Comparison of ENCODE assay signal across 8 mouse cellular contexts in the genomic region with DNA sequence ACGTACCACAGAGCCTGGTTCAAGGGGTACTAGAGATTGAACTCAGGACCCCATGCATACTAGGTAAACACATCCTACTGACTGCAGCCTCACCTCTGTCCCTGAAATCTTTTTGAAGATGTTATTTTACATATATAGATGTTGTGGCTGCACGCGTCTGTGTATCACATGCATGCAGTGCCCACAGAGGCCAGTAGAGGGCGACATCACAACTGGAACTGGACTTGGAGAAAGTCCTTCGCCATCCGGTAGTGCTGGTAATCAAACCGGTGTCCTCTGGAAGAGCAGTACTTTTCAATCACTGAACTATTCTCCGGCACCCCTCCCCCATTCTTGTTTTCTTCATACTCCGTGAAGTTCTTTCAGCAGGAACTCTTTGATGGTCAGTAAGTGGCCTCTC. TPM values are rescaled to one million over a fixed set of nuclear protein-coding genes. Genes with fewer than 3 reads are reported as not detected.
A peak's percentile ranks its signal among the peaks of the same experiment; 100 is the strongest.
DNase-seq lines count a peak whose midpoint lies in the region; ATAC-seq and TF ChIP-seq lines count a peak whose summit lies in the region.

No protein-coding gene starts in this region.

- 38% methylated on average over 9 of the region's 9 CpGs for WGBS in intestine, embryonic 14.5 days
- WGBS in intestine, embryonic 15.5 days: 34% methylated on average over 9 of the region's 9 CpGs
- WGBS in liver, embryonic 13.5 days (ENCODE audit: insufficient replicate concordance): 40% methylated on average over 9 of the region's 9 CpGs
- WGBS in spleen, adult 2 months: 75% methylated on average over 9 of the region's 9 CpGs

- no peaks in the 10 kb centered on the region for H3K27me3 ChIP-seq in intestine, embryonic 14.5 days (replicated peaks; ENCODE audit: control insufficient read depth, insufficient read depth, low read length)
- no peaks in the 10 kb centered on the region for H3K27me3 ChIP-seq in intestine, embryonic 15.5 days (replicated peaks)
- peaks cover 11% of the 10 kb centered on the region for H3K27me3 ChIP-seq in C2C12 (ENCODE audit: control insufficient read depth, insufficient read depth, insufficient read length)
- H3K27me3 ChIP-seq in liver, embryonic 13.5 days: peaks cover 13% of the 10 kb centered on the region; the same call in 1 of the 2 replicates
- no peaks in the 10 kb centered on the region for H3K27me3 ChIP-seq in spleen, adult 2 months (ENCODE audit: control insufficient read depth, insufficient read depth, low read length)

- no peaks in the 10 kb centered on the region for H3K4me1 ChIP-seq in intestine, embryonic 14.5 days (replicated peaks; ENCODE audit: control insufficient read depth, insufficient read depth, low read length)
- H3K4me1 ChIP-seq in intestine, embryonic 15.5 days (replicated peaks): no peaks in the 10 kb centered on the region
- peaks cover 12% of the 10 kb centered on the region; the same call in 1 of the 2 replicates for H3K4me1 ChIP-seq in liver, embryonic 13.5 days (replicated peaks)
- H3K4me1 ChIP-seq in spleen, adult 2 months (ENCODE audit: control insufficient read depth, insufficient read depth, insufficient read length): no peaks in the 10 kb centered on the region; the same call in 1 of the 2 replicates

- no peak overlapping the region for H3K9ac ChIP-seq in intestine, embryonic 14.5 days (ENCODE audit: low read length)
- no peak overlapping the region for H3K9ac ChIP-seq in intestine, embryonic 15.5 days
- no peak overlapping the region for H3K9ac ChIP-seq in liver, embryonic 13.5 days

- no peak for TF ChIP-seq POLR2A in spleen, adult 2 months (IDR thresholded peaks at IDR 0.05; ENCODE audit: low read depth, low read length)

- no peaks in the 10 kb centered on the region for H3K9me3 ChIP-seq in intestine, embryonic 14.5 days (ENCODE audit: control insufficient read depth, low read length)
- H3K9me3 ChIP-seq in intestine, embryonic 15.5 days: no peaks in the 10 kb centered on the region
- H3K9me3 ChIP-seq in liver, embryonic 13.5 days (replicated peaks): no peaks in the 10 kb centered on the region

- no peaks in the 10 kb centered on the region for H3K79me3 ChIP-seq in C2C12 (ENCODE audit: low read depth)

- peak; percentile 30 for TF ChIP-seq CTCF in C2C12 (IDR thresholded peaks at IDR 0.05; ENCODE audit: control insufficient read depth, insufficient read depth, insufficient read length)
- TF ChIP-seq CTCF in spleen, adult 2 months (IDR thresholded peaks at IDR 0.05; ENCODE audit: extremely low read depth, insufficient read depth, insufficient read length, insufficient replicate concordance): peak; percentile 48; the same call in 1 of the 2 replicates

- no peaks in the 10 kb centered on the region for H3K36me3 ChIP-seq in intestine, embryonic 14.5 days (ENCODE audit: control insufficient read depth, insufficient read depth, low read length)
- H3K36me3 ChIP-seq in intestine, embryonic 15.5 days: no peaks in the 10 kb centered on the region
- H3K36me3 ChIP-seq in C2C12 (ENCODE audit: control insufficient read depth, insufficient read depth): no peaks in the 10 kb centered on the region
- H3K36me3 ChIP-seq in liver, embryonic 13.5 days: no peaks in the 10 kb centered on the region
- no peaks in the 10 kb centered on the region for H3K36me3 ChIP-seq in spleen, adult 2 months (ENCODE audit: control insufficient read depth, insufficient read depth, low read length)

- H3K4me3 ChIP-seq in intestine, embryonic 14.5 days (ENCODE audit: low read depth, low read length): no peak overlapping the region
- no peak overlapping the region for H3K4me3 ChIP-seq in intestine, embryonic 15.5 days (replicated peaks)
- H3K4me3 ChIP-seq in C2C12 (ENCODE audit: insufficient read depth, poor library complexity, severe bottlenecking): no peak overlapping the region
- H3K4me3 ChIP-seq in liver, embryonic 13.5 days (replicated peaks): no peak overlapping the region
- H3K4me3 ChIP-seq in spleen, adult 2 months (ENCODE audit: extremely low read depth, insufficient read depth, insufficient read length): no peak overlapping the region

- no peak for ATAC-seq in intestine, embryonic 14.5 days (replicated peaks; ENCODE audit: low FRiP score, low TSS enrichment, low read depth)
- ATAC-seq in intestine, embryonic 15.5 days: no peak
- ATAC-seq in liver, embryonic 13.5 days (ENCODE audit: low read depth): no peak

- DNase-seq in intestine, embryonic 14.5 days (ENCODE audit: low spot score): peak; percentile 82
- peak; percentile 47 for DNase-seq in T-cell, adult 2 months (ENCODE audit: low spot score)
- peak; percentile 32 to 39 for DNase-seq in gastrocnemius, adult 8-10 months (ENCODE audit: low spot score in 2 of 2)
- peak; percentile 51 for DNase-seq in liver, embryonic 13.5 days
- peak in 1 of 2 experiments; percentile 60 for DNase-seq in spleen, adult 2 months (ENCODE audit: low read depth in 1 of 2, low spot score in 2 of 2)
- DNase-seq in layer of hippocampus, adult 9-10 months (ENCODE audit: low spot score): no peak

- H3K4me2 ChIP-seq in intestine, embryonic 14.5 days (ENCODE audit: low read length): no peak overlapping the region
- H3K4me2 ChIP-seq in intestine, embryonic 15.5 days (replicated peaks): no peak overlapping the region
- no peak overlapping the region for H3K4me2 ChIP-seq in liver, embryonic 13.5 days

- H3K79me2 ChIP-seq in C2C12 (ENCODE audit: control insufficient read depth, insufficient read depth): no peaks in the 10 kb centered on the region

- H3ac ChIP-seq in C2C12 (ENCODE audit: control insufficient read depth, insufficient read length, low read depth): no peak overlapping the region

- no peak overlapping the region for H3K27ac ChIP-seq in intestine, embryonic 14.5 days (ENCODE audit: low read depth)
- no peak overlapping the region for H3K27ac ChIP-seq in intestine, embryonic 15.5 days
- no peak overlapping the region for H3K27ac ChIP-seq in liver, embryonic 13.5 days
- no peak overlapping the region for H3K27ac ChIP-seq in spleen, adult 2 months (ENCODE audit: insufficient read depth, low read length)

TF ChIP-seq in C2C12, 6 proteins besides CTCF, POLR2A, EP300 and RAD21:
- TF ChIP-seq CEBPB (IDR thresholded peaks at IDR 0.05; ENCODE audit: low read depth) (no peak), MAX (IDR thresholded peaks at IDR 0.05) (no peak), USF1 (IDR thresholded peaks at IDR 0.05; ENCODE audit: low read depth) (no peak), MYOD1 (IDR thresholded peaks at IDR 0.05; ENCODE audit: control insufficient read depth, insufficient read length, low read depth) (no peak), FOSL1 (IDR thresholded peaks at IDR 0.05; ENCODE audit: insufficient read depth, low read length, poor library complexity, severe bottlenecking) (no peak), MYOG (IDR thresholded peaks at IDR 0.05; ENCODE audit: control insufficient read depth, extremely low read depth, insufficient read length) (no peak)

RNA-seq across cellular contexts. Expression of a gene that starts 24.4 kb away (rescaled TPM):
- 10.1 and 11.2 TPM in 2 replicates for polyA plus RNA-seq in intestine, embryonic 14.5 days (2014; fragmentation: Nextera tagmentation; extraction: Ambion mirVana)
- 7.3 and 8.1 TPM in 2 replicates for polyA plus RNA-seq in intestine, embryonic 15.5 days (2015; fragmentation: Nextera tagmentation; extraction: Ambion mirVana)
- polyA plus RNA-seq in C2C12 (2012; fragmentation: generic; extraction: Trizol): 95.1 TPM
- total RNA-seq in gastrocnemius, adult 8-10 months (2022): 10 to 100 TPM; 18.8 to 22.3 (median 21.4) TPM
- polyA plus RNA-seq in liver, embryonic 13.5 days (2015; fragmentation: Nextera tagmentation; extraction: Ambion mirVana): 2.4 and 3.0 TPM in 2 replicates
- polyA plus RNA-seq in spleen, adult 2 months (2012; rRNA removed): 50.3 and 67.8 TPM in 2 replicates

RNA-seq across cellular contexts. Expression of a gene that starts 31.5 kb away (rescaled TPM):
- polyA plus RNA-seq in intestine, embryonic 14.5 days (2014; fragmentation: Nextera tagmentation; extraction: Ambion mirVana): 9.8 and 12.8 TPM in 2 replicates
- polyA plus RNA-seq in intestine, embryonic 15.5 days (2015; fragmentation: Nextera tagmentation; extraction: Ambion mirVana): 14.0 and 14.2 TPM in 2 replicates
- polyA plus RNA-seq in C2C12 (2012; fragmentation: generic; extraction: Trizol): 6.8 TPM
- 1 to 10 TPM; 1.1 to 1.6 (median 1.5) TPM for total RNA-seq in gastrocnemius, adult 8-10 months (2022)
- 6.3 and 7.0 TPM in 2 replicates for polyA plus RNA-seq in liver, embryonic 13.5 days (2015; fragmentation: Nextera tagmentation; extraction: Ambion mirVana)
- 13.7 and 25.0 TPM in 2 replicates for polyA plus RNA-seq in spleen, adult 2 months (2012; rRNA removed)

RNA-seq across cellular contexts. Expression of a gene that starts 52.7 kb away (rescaled TPM):
- 14.2 and 16.5 TPM in 2 replicates for polyA plus RNA-seq in intestine, embryonic 14.5 days (2014; fragmentation: Nextera tagmentation; extraction: Ambion mirVana)
- polyA plus RNA-seq in intestine, embryonic 15.5 days (2015; fragmentation: Nextera tagmentation; extraction: Ambion mirVana): 13.0 and 14.5 TPM in 2 replicates
- polyA plus RNA-seq in C2C12 (2012; fragmentation: generic; extraction: Trizol): 20.0 TPM
- total RNA-seq in gastrocnemius, adult 8-10 months (2022): 1 to 10 TPM; 1.4 to 2.8 (median 2.0) TPM
- polyA plus RNA-seq in liver, embryonic 13.5 days (2015; fragmentation: Nextera tagmentation; extraction: Ambion mirVana): 0.48 and 0.56 TPM in 2 replicates
- 50.9 and 61.4 TPM in 2 replicates for polyA plus RNA-seq in spleen, adult 2 months (2012; rRNA removed)
